Mouse (Mus musculus): Measurements from ENCODE around the gene Top1.

DNA sequence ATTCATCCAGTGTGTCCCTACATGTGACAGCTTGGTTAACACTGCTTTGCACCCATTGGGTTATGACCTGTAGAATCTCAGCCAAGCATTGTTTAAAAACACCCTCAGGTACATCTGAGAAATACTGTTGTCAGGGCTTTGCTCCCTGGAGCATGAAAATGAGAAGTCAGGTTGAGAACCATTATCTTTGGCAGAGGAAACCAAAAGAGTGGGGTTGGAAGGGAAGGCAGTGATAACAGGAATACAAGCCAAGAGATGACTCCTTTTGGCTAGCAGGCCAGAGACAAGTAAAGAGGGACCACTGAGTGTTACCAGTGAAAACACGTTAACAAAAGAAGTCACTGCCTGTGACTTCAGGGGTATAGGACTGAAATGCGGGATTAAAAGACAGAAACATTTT, 118.7 kb downstream of the Top1 start:
- TF ChIP-seq CTCF (IDR thresholded peaks at IDR 0.05; ENCODE audit: borderline replicate concordance, extremely low read depth, insufficient read depth, insufficient read length) (no peak), POLR2A (IDR thresholded peaks at IDR 0.05; ENCODE audit: borderline replicate concordance, extremely low read depth, insufficient read depth, insufficient read length, poor library complexity, severe bottlenecking) (no peak)

Measured in brain, embryonic 14.5 days (tissue).